Mouse (Mus musculus): ENCODE data around the gene Ap3b1. TPM values are rescaled to one million over a fixed set of nuclear protein-coding genes. Genes with fewer than 3 reads are reported as not detected.
"Not testable (repeated sequence)": the region's sequence is repeated elsewhere in the genome, so short reads cannot be mapped to it uniquely, and the experiment has no call there.

Ap3b1 gene
- 15.9 and 16.4 TPM in 2 replicates for polyA plus RNA-seq (2015; fragmentation: Nextera tagmentation; extraction: Ambion mirVana)

DNA sequence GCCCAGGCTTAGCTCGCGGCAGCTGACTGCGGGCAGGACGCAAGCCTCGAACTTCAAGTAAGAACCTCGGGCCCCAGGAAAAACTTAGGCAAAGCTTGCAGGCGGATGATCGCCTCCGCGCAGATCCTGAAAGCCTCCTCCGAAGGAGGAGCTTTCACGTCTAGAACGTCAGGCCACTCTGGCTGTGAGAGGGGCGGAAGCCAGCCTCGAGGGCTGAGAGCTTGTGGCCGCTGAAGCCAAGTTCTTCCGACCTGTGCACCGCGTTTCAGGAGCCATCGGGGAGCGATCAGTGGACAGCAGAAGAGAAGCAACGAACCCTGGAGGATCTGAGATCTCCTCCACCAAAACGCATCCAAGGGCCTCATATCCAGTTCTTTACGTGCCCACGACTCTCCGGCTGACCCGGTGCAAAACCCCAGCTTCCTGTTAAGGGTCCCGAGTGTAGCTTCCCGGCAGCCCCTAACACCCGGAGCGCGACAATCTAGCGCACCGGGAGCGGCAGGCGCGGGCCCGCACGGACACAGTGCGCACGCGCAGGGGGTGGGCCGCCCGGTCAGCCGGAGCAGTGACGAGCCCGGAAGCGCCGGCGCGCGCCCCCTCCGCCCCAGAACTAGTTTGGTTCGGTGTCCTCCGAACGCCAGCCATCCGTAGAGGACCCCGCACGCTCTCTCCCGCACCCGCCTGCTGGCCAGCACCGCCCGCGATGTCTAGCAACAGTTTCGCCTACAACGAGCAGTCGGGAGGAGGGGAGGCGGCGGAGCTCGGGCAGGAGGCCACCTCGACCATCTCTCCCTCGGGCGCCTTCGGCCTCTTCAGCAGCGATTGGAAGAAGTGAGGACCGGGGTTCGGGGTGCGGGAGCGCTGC lies at the start of gene Ap3b1:
Gene Ap3b1, plus strand, starts transcription at position 560 of the 865 bp plus-strand sequence.
- H3K36me3 ChIP-seq (replicated peaks) = peaks cover 7% of the 10 kb centered on the region; the same call in 1 of the 2 replicates
- peak within 1 kb of the TSS; percentile 90 for H3K4me3 ChIP-seq (replicated peaks)
- H3K4me2 ChIP-seq = peak within 1 kb of the TSS; percentile 96
- H3K9ac ChIP-seq = peak within 1 kb of the TSS; percentile 80
- H3K27me3 ChIP-seq = no peaks in the 10 kb centered on the region
- ATAC-seq (ENCODE audit: insufficient read depth) = peak; percentile 91
- WGBS (ENCODE audit: insufficient replicate concordance) = under 1% methylated on average over 77 of the region's 79 CpGs
- no peaks in the 10 kb centered on the region for H3K9me3 ChIP-seq (replicated peaks)
- H3K4me1 ChIP-seq (replicated peaks) = peaks cover 18% of the 10 kb centered on the region
- H3K27ac ChIP-seq (replicated peaks) = peak within 1 kb of the TSS; percentile 82

DNA sequence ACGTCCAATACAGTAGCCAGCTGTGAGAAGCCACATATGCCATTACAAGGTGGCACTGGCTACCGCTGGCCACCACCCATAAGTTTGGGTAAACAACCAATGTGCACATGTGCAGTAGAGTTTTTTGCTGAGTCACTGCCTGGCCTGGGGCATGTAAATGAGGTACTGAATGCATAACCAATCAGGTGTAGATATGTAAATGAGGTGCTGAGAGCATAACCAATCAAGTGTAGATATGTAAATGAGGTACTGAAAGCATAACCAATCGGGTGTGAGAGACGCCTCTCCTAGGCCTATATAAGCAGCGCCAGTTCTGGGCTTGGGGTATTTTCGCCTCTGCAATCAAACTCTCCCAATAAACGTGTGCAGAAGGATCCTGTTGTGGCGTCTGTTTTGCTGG lies 45.9 kb upstream of the Ap3b1 start:
- not testable (repeated sequence) for H3K27ac ChIP-seq (replicated peaks); H3K9me3 ChIP-seq (replicated peaks); H3K4me1 ChIP-seq (replicated peaks); H3K36me3 ChIP-seq (replicated peaks); H3K4me2 ChIP-seq; H3K27me3 ChIP-seq; H3K4me3 ChIP-seq (replicated peaks); H3K9ac ChIP-seq
- ATAC-seq (ENCODE audit: insufficient read depth) = 0 out of 2 replicates have a peak, but pooled peaks have one; percentile 44
- 77% methylated on average over 8 of the region's 8 CpGs for WGBS (ENCODE audit: insufficient replicate concordance)

DNA sequence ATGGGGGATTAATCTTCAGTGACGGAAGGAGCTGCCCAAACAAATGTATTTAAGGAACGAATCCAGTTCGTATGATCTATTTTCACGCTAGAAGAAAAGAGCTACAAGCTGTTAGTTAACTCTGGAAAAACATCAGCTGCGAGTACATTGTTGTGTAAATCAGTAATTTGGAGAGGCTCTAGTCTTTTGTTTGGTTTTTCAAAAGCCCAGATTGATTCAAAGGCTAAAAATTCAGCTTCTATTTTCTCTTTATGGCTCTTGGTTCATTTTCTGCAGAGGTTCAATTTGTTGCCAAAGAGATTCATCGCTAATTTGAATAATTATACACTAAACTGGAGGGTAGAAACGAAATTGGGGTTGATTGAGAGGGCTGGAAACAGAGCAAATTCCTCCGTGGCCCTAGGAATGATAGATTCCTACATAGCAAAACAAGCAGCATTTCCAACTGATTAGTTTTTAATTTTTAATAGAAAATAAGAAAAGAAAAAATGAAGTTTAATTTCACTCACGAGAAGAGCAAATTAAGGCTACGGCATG lies 41.7 kb upstream of the Ap3b1 start:
- Histone ChIP-seq H3K27me3 (no peaks in the 10 kb centered on the region), H3K9ac (no peak overlapping the region), H3K27ac (replicated peaks) (no peak overlapping the region), H3K4me1 (replicated peaks) (no peaks in the 10 kb centered on the region), H3K4me3 (replicated peaks) (no peak overlapping the region), H3K4me2 (no peak overlapping the region), H3K36me3 (replicated peaks) (no peaks in the 10 kb centered on the region), H3K9me3 (replicated peaks) (no peaks in the 10 kb centered on the region)
- 74% methylated on average over 10 of the region's 10 CpGs for WGBS (ENCODE audit: insufficient replicate concordance)
- no peak for ATAC-seq (ENCODE audit: insufficient read depth)

DNA sequence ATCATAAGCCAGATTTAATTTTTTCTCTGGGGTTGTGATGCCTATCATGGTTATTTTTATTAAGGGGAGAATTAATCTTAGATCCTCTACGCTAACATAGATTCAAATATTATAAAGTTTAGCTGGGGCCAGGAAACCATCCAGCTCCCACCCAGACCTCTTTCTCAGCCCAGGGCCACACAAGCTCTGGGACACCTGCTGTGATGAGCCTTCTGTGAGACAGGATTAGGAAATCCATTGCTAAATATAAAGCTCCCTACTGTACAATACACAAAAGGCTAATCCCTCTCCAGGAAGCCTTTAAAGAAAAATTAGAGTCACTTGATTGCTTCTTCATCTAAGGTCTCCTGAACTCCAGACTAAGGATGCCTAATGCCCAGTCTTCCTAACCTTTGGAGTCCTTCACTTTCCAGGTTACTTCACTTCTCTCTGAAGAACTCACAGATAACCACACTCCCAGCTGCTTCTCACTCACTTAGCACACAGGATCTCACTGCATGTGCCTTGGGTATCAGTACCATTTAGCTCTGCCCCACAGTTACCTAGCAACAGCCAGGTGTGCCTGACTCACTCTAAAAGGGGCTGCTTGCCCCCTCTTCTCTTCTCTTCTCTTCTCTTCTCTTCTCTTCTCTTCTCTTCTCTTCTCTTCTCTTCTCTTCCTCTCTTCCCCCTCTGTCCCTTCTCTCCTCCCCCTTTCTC lies 37.5 kb upstream of the Ap3b1 start:
- no peaks in the 10 kb centered on the region for H3K4me1 ChIP-seq (replicated peaks)
- ATAC-seq (ENCODE audit: insufficient read depth) = no peak
- H3K4me2 ChIP-seq = no peak overlapping the region
- H3K27ac ChIP-seq (replicated peaks) = no peak overlapping the region
- H3K9ac ChIP-seq = no peak overlapping the region
- no peaks in the 10 kb centered on the region for H3K9me3 ChIP-seq (replicated peaks)
- H3K36me3 ChIP-seq (replicated peaks) = no peaks in the 10 kb centered on the region
- no peaks in the 10 kb centered on the region for H3K27me3 ChIP-seq
- no peak overlapping the region for H3K4me3 ChIP-seq (replicated peaks)
- 82% methylated on average over 1 of the region's 1 CpGs for whole genome bisulfite sequencing (ENCODE audit: insufficient replicate concordance)

DNA sequence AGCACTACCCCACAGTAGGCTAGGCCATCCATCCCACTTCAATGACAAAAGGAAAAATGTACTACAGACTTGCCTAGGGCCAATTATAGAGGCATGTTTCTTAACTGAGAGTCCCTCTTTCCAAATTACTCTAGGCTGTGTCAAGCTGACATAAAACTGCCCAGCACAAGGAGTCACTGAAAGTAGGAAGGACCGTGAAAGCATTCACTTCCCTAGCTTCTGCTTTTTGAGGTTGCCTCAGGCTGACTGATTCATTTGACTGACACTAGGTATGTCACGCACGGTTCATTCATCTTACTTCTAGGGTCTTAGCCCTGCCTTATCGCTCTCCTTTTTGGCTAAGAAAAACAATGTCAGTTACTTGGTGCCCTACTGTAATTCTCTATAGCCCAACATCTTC lies 36.3 kb upstream of the Ap3b1 start:
- Histone ChIP-seq H3K4me3 (replicated peaks) (no peak overlapping the region), H3K9me3 (replicated peaks) (no peaks in the 10 kb centered on the region), H3K27me3 (no peaks in the 10 kb centered on the region), H3K4me1 (replicated peaks) (no peaks in the 10 kb centered on the region), H3K9ac (no peak overlapping the region), H3K4me2 (no peak overlapping the region), H3K36me3 (replicated peaks) (no peaks in the 10 kb centered on the region), H3K27ac (replicated peaks) (no peak overlapping the region)
- 38% methylated on average over 4 of the region's 4 CpGs for WGBS (ENCODE audit: insufficient replicate concordance)
- ATAC-seq (ENCODE audit: insufficient read depth) = no peak

DNA sequence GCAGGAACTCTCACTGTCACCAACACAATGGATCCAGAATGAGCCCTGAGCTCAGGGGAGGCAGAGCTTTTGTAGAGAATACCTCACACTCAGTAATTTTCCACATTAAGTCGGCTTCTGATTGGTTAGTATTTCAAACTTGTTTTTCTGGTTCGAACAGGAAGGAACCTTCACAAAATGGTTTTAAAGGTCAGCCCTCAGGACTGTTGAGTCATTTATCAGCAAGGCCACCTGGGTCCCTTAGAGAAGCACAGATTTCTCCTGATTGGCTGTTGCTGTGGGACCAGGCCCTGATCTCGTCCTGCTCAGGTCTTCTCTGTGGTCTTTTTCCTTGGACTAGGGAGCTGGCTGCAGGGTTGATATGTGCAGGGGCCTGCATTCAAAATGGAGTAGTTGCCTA lies 30.7 kb upstream of the Ap3b1 start:
- no peaks in the 10 kb centered on the region for H3K36me3 ChIP-seq (replicated peaks)
- 23% methylated on average over 3 of the region's 3 CpGs for WGBS (ENCODE audit: insufficient replicate concordance)
- no peak overlapping the region for H3K27ac ChIP-seq (replicated peaks)

DNA sequence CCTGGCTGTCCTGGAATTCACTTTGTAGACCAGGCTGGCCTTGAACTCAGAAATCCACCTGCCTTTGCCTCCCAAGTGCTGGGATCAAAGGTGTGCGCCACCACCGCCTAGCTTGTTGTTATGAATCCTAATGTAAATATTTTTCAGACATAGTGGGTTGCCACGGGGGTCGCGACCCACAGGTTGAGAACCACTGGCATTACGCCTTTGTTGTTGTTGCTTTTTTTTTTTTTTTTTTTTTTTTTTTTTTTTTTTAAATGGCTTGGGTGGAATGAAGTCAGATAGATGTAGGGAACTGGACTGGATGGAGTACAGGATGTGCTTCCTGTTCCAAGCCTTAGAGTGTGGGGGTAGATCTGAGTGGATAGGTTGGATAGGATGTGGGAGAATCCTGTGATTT lies 29.8 kb upstream of the Ap3b1 start:
- not testable (repeated sequence) for H3K4me3 ChIP-seq (replicated peaks); H3K27me3 ChIP-seq; H3K9ac ChIP-seq; H3K4me1 ChIP-seq (replicated peaks); H3K4me2 ChIP-seq; ATAC-seq (ENCODE audit: insufficient read depth); H3K36me3 ChIP-seq (replicated peaks); H3K9me3 ChIP-seq (replicated peaks); H3K27ac ChIP-seq (replicated peaks)
- WGBS (ENCODE audit: insufficient replicate concordance) = 70% methylated on average over 6 of the region's 6 CpGs

More for the DNA sequence above, 30.7 kb upstream of the Ap3b1 start:
- Histone ChIP-seq H3K9ac (no peak overlapping the region), H3K4me3 (replicated peaks) (no peak overlapping the region), H3K4me2 (no peak overlapping the region), H3K9me3 (replicated peaks) (no peaks in the 10 kb centered on the region), H3K27me3 (no peaks in the 10 kb centered on the region), H3K4me1 (replicated peaks) (no peaks in the 10 kb centered on the region; the same call in 1 of the 2 replicates)
- peak; percentile 67; the same call in 1 of the 2 replicates for ATAC-seq (ENCODE audit: insufficient read depth)

DNA sequence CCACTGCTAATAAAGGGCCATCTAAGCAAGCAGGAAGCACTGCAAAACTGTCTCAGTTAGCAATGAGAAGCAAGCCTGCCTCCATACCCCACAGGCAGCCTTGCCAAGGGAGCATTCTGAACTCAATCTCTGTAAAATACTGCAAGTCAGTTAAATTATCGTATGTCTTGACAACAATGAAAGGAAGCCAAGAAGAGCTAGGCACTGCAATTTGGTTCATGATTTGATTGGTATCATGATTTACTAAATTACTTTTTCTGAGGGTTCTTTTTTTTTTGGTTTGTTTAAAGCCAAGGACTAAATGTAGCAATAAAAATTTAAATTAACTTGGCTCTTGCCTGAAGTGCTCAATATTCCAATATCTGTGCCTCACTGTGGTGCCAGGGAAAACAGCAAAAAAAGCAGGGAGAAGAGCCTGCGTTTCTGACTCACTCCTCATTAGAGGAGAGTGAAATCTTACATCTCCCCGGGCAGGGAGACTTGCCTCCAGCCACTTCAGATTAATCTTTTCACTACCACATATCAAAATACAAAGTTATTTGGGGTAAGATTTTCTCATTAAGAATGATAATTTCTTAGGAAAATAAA lies 28.3 kb upstream of the Ap3b1 start:
- no peak for ATAC-seq (ENCODE audit: insufficient read depth)
- WGBS (ENCODE audit: insufficient replicate concordance) = 59% methylated on average over 3 of the region's 3 CpGs
- no peak overlapping the region for H3K4me3 ChIP-seq (replicated peaks)
- H3K27ac ChIP-seq (replicated peaks) = no peak overlapping the region
- H3K9ac ChIP-seq = no peak overlapping the region
- no peaks in the 10 kb centered on the region; the same call in 1 of the 2 replicates for H3K4me1 ChIP-seq (replicated peaks)
- no peaks in the 10 kb centered on the region for H3K27me3 ChIP-seq
- H3K4me2 ChIP-seq = no peak overlapping the region
- H3K36me3 ChIP-seq (replicated peaks) = no peaks in the 10 kb centered on the region
- no peaks in the 10 kb centered on the region for H3K9me3 ChIP-seq (replicated peaks)

DNA sequence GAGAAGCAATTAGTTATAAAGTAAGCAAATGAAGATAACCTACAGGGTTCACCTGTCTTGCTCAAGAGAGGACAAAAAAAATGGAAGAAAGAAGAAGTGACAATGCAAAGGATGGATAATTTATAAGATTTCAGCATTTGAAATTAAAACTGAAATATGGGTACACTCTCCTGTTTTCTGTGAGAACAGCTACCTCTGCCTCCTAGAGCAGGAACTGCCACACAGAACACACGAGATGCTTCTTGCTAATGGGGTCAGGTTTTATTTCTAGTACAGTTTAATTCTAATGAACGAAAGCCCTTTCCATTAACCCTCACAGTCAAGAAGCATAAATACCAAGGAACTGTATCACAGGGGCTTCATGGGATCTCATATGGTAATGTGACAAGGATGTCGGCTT lies 20.4 kb upstream of the Ap3b1 start:
- no peaks in the 10 kb centered on the region for H3K9me3 ChIP-seq (replicated peaks)
- no peak for ATAC-seq (ENCODE audit: insufficient read depth)
- no peaks in the 10 kb centered on the region for H3K27me3 ChIP-seq

DNA sequence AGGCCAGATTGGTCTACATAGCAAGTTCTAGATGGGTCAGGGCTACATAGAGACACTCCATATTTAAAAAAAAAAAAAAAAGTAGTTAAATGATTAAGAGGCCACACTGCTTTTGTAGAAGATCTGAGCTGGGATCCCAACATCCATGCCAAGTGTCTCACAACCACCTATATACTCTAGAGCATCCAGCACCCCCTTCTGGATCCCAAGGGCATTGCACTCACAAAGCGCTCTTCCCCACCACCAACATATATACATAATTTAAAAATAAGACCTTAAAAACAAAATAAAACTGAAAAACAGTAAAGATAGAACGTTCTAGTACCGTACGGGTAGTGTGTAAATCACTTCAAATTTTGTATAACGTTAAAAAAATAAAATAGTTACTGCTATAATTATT lies 15.6 kb upstream of the Ap3b1 start:
- WGBS (ENCODE audit: insufficient replicate concordance) = 73% methylated on average over 5 of the region's 5 CpGs
- Histone ChIP-seq H3K27ac (replicated peaks) (no peak overlapping the region), H3K4me3 (replicated peaks) (no peak overlapping the region), H3K36me3 (replicated peaks) (no peaks in the 10 kb centered on the region), H3K27me3 (no peaks in the 10 kb centered on the region), H3K9me3 (replicated peaks) (no peaks in the 10 kb centered on the region), H3K4me1 (replicated peaks) (no peaks in the 10 kb centered on the region), H3K9ac (no peak overlapping the region), H3K4me2 (no peak overlapping the region)
- no peak for ATAC-seq (ENCODE audit: insufficient read depth)

More for the DNA sequence above, 20.4 kb upstream of the Ap3b1 start:
- no peak overlapping the region for H3K9ac ChIP-seq
- 53% methylated on average over 3 of the region's 3 CpGs for WGBS (ENCODE audit: insufficient replicate concordance)
- no peaks in the 10 kb centered on the region for H3K4me1 ChIP-seq (replicated peaks)
- no peak overlapping the region for H3K4me2 ChIP-seq
- no peak overlapping the region for H3K4me3 ChIP-seq (replicated peaks)
- H3K36me3 ChIP-seq (replicated peaks) = no peaks in the 10 kb centered on the region
- H3K27ac ChIP-seq (replicated peaks) = no peak overlapping the region

DNA sequence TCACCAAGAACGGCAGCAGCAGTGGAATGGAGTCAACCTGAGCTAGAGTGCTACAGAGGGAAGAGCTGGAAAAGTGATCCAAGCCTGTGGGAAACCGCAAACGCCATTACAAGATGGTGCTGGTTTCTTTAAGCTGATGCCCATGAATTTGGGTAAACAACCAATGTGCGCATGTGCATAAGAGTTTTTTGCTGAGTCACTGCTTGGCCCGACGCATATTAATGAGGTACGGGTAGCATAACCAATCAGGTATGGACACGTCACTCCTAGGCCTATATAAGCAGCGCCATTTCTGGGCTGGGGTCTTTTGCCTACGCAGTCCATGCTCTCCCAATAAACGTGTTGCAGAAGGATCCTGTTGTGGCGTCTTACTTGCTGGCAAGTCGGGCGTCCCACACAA lies 14.2 kb upstream of the Ap3b1 start:
- not testable (repeated sequence) for H3K4me1 ChIP-seq (replicated peaks); H3K4me3 ChIP-seq (replicated peaks); H3K4me2 ChIP-seq; H3K9me3 ChIP-seq (replicated peaks); H3K27me3 ChIP-seq; H3K27ac ChIP-seq (replicated peaks); H3K36me3 ChIP-seq (replicated peaks); H3K9ac ChIP-seq; ATAC-seq (ENCODE audit: insufficient read depth)
- 82% methylated on average over 14 of the region's 14 CpGs for WGBS (ENCODE audit: insufficient replicate concordance)
